Mouse (Mus musculus) thymus, adult 2 months (tissue): Measurements from ENCODE around the gene Olfr228.

Source experiments
- CTCF ChIP-seq: fragments of 200-500 bp; IDR thresholded peaks from 2 replicates; pipeline ENCODE4 v1.5.1; 2012; ENCODE audit warnings: mild to moderate bottlenecking, control low read depth, low read length, moderate library complexity, borderline replicate concordance; ENCODE audit not compliant: control insufficient read depth, poor library complexity, insufficient read depth; ENCODE audit errors: extremely low read depth
- POLR2A ChIP-seq: fragments of 200-500 bp; IDR thresholded peaks from 2 replicates; pipeline ENCODE4 v1.6.1; 2012; ENCODE audit warnings: mild to moderate bottlenecking, low read length, control low read depth, moderate library complexity; ENCODE audit not compliant: control insufficient read depth, poor library complexity, insufficient read depth; ENCODE audit errors: extremely low read depth

GRCm38 (mm10) chr2:86460434-86460833, 26.8 kb downstream of the Olfr228 start:
- no peak for TF ChIP-seq POLR2A
- TF ChIP-seq CTCF, result no peak
